8 mouse cellular contexts compared by ENCODE assay signal in the genomic region with DNA sequence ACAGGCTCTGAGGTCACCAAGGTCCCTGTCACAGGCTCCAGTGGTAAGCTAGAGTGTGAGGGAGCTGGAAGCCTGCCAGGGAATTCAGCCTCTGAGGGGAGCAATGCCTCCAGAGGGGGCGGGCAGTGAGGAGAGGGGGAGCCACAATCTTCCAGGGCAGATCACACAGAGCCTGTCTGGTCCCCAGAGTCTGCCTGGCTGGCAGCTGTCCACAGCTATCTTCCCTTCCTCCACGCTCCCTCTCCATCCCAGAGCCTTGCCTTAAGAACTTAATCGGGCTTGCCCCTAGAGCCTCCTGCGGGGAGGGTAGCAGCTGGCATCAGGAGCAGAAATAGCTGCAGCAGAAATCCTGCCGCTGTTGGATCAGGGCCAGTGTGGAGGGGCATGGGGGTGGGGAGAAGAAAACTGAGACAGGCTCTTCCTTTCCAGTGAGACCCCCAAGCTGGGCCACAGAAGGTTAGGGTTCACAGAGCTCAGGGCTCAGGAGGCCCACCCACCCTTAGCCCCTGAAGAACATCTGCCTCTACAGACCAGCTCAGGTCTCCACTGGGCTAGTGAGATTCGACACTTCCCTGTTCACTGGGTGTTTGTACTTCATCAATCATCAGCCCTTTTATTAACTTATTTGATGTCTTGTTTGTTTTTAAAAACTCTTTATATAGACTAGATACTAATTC. TPM values are rescaled to one million over a fixed set of nuclear protein-coding genes. Genes with fewer than 3 reads are reported as not detected.
DNase-seq lines count a peak whose midpoint lies in the region; ATAC-seq lines count a peak whose summit lies in the region.

No protein-coding gene starts in this region.

- no peak overlapping the region for H3K4me2 ChIP-seq in forebrain, embryonic 15.5 days (replicated peaks)
- no peak overlapping the region for H3K4me2 ChIP-seq in midbrain, embryonic 16.5 days (ENCODE audit: low read length)

- peaks cover 19% of the 10 kb centered on the region for H3K4me1 ChIP-seq in forebrain, embryonic 15.5 days
- H3K4me1 ChIP-seq in midbrain, embryonic 16.5 days (ENCODE audit: control insufficient read depth, insufficient read depth, low read length): peaks cover 19% of the 10 kb centered on the region

- no peak overlapping the region for H3K9ac ChIP-seq in forebrain, embryonic 15.5 days (replicated peaks)
- no peak overlapping the region for H3K9ac ChIP-seq in midbrain, embryonic 16.5 days (ENCODE audit: low read depth, low read length)

- no peak overlapping the region for H3K4me3 ChIP-seq in forebrain, embryonic 15.5 days
- H3K4me3 ChIP-seq in midbrain, embryonic 16.5 days (ENCODE audit: low read depth, low read length): no peak overlapping the region

- H3K27me3 ChIP-seq in forebrain, embryonic 15.5 days: no peaks in the 10 kb centered on the region
- no peaks in the 10 kb centered on the region for H3K27me3 ChIP-seq in midbrain, embryonic 16.5 days (ENCODE audit: control insufficient read depth, insufficient read depth, low read depth, low read length)

- DNase-seq in ovary, adult 18-20 months (ENCODE audit: low spot score): peak; percentile 26
- no peak for DNase-seq in ovary, postnatal 10 days (ENCODE audit: low spot score)
- peak; percentile 59 for DNase-seq in kidney, postnatal 14 days
- no peak for DNase-seq in T-cell, adult 2 months (ENCODE audit: low spot score)
- no peak for DNase-seq in left cerebral cortex, adult 18-20 months (ENCODE audit: low spot score in 2 of 2)

- 0 out of 2 replicates have a peak overlapping the region, but pooled peaks have one; percentile 20 for H3K27ac ChIP-seq in forebrain, embryonic 15.5 days (replicated peaks)
- 0 out of 2 replicates have a peak overlapping the region, but pooled peaks have one; percentile 28 for H3K27ac ChIP-seq in midbrain, embryonic 16.5 days (ENCODE audit: low read length)

- no peaks in the 10 kb centered on the region for H3K9me3 ChIP-seq in forebrain, embryonic 15.5 days
- H3K9me3 ChIP-seq in midbrain, embryonic 16.5 days (replicated peaks; ENCODE audit: control insufficient read depth, low read length, poor library complexity, severe bottlenecking): no peaks in the 10 kb centered on the region

- ATAC-seq in forebrain, embryonic 15.5 days (replicated peaks): peak; percentile 59
- ATAC-seq in midbrain, embryonic 16.5 days: peak; percentile 72; the same call in 1 of the 2 replicates
- ATAC-seq in CD4-positive, CD25-positive, alpha-beta regulatory T cell, adult 4 months: no peak

- 15% methylated on average over 6 of the region's 6 CpGs for WGBS in forebrain, embryonic 15.5 days
- 11% methylated on average over 6 of the region's 6 CpGs for WGBS in midbrain, embryonic 16.5 days

- H3K36me3 ChIP-seq in forebrain, embryonic 15.5 days: no peaks in the 10 kb centered on the region
- H3K36me3 ChIP-seq in midbrain, embryonic 16.5 days (ENCODE audit: control insufficient read depth, insufficient read depth, low read length): no peaks in the 10 kb centered on the region

RNA-seq across cellular contexts. Expression of a gene that starts 4.4 kb away (rescaled TPM):
- 0.96 and 3.1 TPM in 2 replicates for polyA plus RNA-seq in forebrain, embryonic 15.5 days (2015; fragmentation: Nextera tagmentation; extraction: Ambion mirVana)
- polyA plus RNA-seq in midbrain, embryonic 16.5 days (2015; fragmentation: Nextera tagmentation; extraction: Ambion mirVana): 2.5 and 3.0 TPM in 2 replicates
- under 1 TPM; 0.14 to 0.37 TPM for total RNA-seq in left cerebral cortex, adult 18-20 months (2021)
- polyA plus RNA-seq in CD4-positive, CD25-positive, alpha-beta regulatory T cell, adult 4 months (2017; shearing (Covaris generic)): 1 to 10 TPM in 1 of 2 experiments, under 1 TPM in 1; 0.24 to 1.5 TPM

Comparison
In these comparisons a context has a peak if more than half of its experiments do, and no peak if none do; other contexts are left out.
1. DNase-seq: peak in ovary, adult 18-20 months (single experiment) and kidney, postnatal 14 days (single experiment); none in ovary, postnatal 10 days (single experiment), T-cell, adult 2 months (single experiment) and left cerebral cortex, adult 18-20 months (0 of 2).